Mouse (Mus musculus) layer of hippocampus, adult 9-10 months (tissue): ENCODE measurements around the gene Rfx8.
A peak's percentile ranks its signal among the peaks of the same experiment; 100 is the strongest.
"Not testable (repeated sequence)": the region's sequence is repeated elsewhere in the genome, so short reads cannot be mapped to it uniquely, and the experiment has no call there.

Experiments used
- DNase-seq: peaks from one replicate; pipeline ENCODE4 v3.0.0; 2022; ENCODE audit warnings: low spot score

Gene Rfx8

GRCm38 (mm10) chr1:39691974-39692373 lies 28.8 kb downstream of the Rfx8 start:
- DNase-seq: no peak

GRCm38 (mm10) chr1:39691061-39691460 lies 29.7 kb downstream of the Rfx8 start:
- no peak for DNase-seq

GRCm38 (mm10) chr1:39688573-39688972 lies 32.2 kb downstream of the Rfx8 start:
- DNase-seq: no peak

GRCm38 (mm10) chr1:39687279-39687678 lies 33.5 kb downstream of the Rfx8 start:
- DNase-seq: no peak

- peak; percentile 74 for DNase-seq
Measured at GRCm38 (mm10) chr1:39685841-39686240, 35.0 kb downstream of the Rfx8 start.

- no peak for DNase-seq
Measured at GRCm38 (mm10) chr1:39681638-39682037, 39.2 kb downstream of the Rfx8 start.

GRCm38 (mm10) chr1:39680546-39680945 lies 40.3 kb downstream of the Rfx8 start:
- DNase-seq: no peak

- DNase-seq: no peak
Measured at GRCm38 (mm10) chr1:39678883-39679282, 41.9 kb downstream of the Rfx8 start.

- no peak for DNase-seq
Measured at GRCm38 (mm10) chr1:39676221-39676876, 44.4 kb downstream of the Rfx8 start.

- DNase-seq: no peak
Measured at GRCm38 (mm10) chr1:39672362-39673105, 48.3 kb downstream of the Rfx8 start.

- DNase-seq: no peak
Measured at GRCm38 (mm10) chr1:39670211-39670935, 50.4 kb downstream of the Rfx8 start.

- DNase-seq: no peak
Measured at GRCm38 (mm10) chr1:39666751-39667252, 54.0 kb downstream of the Rfx8 start.

GRCm38 (mm10) chr1:39664039-39664625 lies 56.7 kb downstream of the Rfx8 start:
- DNase-seq: no peak

- no peak for DNase-seq
Measured at GRCm38 (mm10) chr1:39663050-39663449, 57.7 kb downstream of the Rfx8 start.

GRCm38 (mm10) chr1:39656976-39657529 lies 63.7 kb downstream of the Rfx8 start:
- DNase-seq: no peak

GRCm38 (mm10) chr1:39654901-39655300 lies 65.9 kb downstream of the Rfx8 start:
- not testable (repeated sequence) for DNase-seq

GRCm38 (mm10) chr1:39653028-39653427 lies 67.8 kb downstream of the Rfx8 start:
- DNase-seq: no peak

GRCm38 (mm10) chr1:39651241-39651548 lies 69.6 kb downstream of the Rfx8 start, which contains the start of gene Creg2:
Creg2 (minus strand) TSS chr1:39651474.
- peak; percentile 31 for DNase-seq

- DNase-seq: peak; percentile 60
Measured at GRCm38 (mm10) chr1:39650435-39651240, 70.2 kb downstream of the Rfx8 start.

GRCm38 (mm10) chr1:39649691-39650434 lies 70.9 kb downstream of the Rfx8 start:
- DNase-seq: no peak

- DNase-seq: no peak
Measured at GRCm38 (mm10) chr1:39648584-39648983, 72.2 kb downstream of the Rfx8 start.
